In the genomic region with DNA sequence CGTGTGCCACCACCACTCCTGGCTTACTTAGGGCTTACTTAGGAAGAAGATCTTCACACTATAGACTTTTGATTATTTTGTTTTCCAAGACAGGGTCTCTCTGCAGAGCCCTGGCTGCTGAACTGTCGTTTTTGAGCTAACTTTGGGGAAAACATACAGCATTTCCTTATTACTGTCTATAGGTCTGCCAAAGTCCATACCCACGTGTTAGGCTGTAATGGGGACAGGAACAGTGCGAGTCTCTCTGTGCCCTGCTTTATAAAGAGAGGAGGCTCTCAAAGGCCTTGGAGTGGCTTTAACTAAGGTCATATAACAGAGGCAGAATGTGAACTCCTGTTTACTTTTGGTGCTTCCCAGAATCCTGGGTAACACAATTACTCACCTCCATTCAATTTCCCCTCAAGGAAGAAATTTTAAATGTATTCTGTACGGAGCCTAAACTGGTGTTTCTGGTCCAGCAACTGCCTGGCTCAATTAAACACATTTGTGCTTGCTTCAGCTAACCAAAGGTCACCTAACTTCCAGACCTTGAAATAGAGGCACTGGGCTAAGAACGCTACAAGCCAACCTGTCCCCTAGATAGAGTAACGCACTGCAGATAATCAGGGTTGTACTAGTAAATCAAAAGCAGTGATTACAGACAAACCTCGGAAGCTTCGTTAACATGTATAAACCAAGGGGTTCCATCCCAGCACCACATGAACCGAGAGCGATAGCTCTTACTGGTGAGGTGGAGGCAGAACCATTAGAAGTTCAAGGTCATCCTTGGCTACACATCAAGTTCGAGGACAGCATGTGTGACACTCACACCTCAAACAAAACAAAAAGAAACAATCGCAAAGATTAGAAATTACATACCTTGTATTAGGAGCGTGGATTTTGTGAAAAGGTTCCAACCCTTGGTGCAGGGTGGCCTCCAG, we compare ENCODE assay signal across 8 mouse cellular contexts. TPM values are rescaled to one million over a fixed set of nuclear protein-coding genes. Genes with fewer than 3 reads are reported as not detected.
A peak's percentile ranks its signal among the peaks of the same experiment; 100 is the strongest.
DNase-seq lines count a peak whose midpoint lies in the region; ATAC-seq lines count a peak whose summit lies in the region.

No protein-coding gene starts in this region.

- no peak for ATAC-seq in erythroblast, adult 5-6 weeks (replicated peaks; ENCODE audit: low FRiP score, poor library complexity, severe bottlenecking)
- no peak for ATAC-seq in hindbrain, embryonic 11.5 days (ENCODE audit: low FRiP score)
- no peak for ATAC-seq in limb, embryonic 15.5 days (ENCODE audit: insufficient number of reproducible peaks, low FRiP score, low TSS enrichment, low read depth)
- ATAC-seq in stomach, embryonic 16.5 days (ENCODE audit: insufficient read depth, low FRiP score) = no peak
- ATAC-seq in activated CD4-positive, CD25-positive, alpha-beta regulatory T cell, adult 4 months = no peak

- no peaks in the 10 kb centered on the region for H3K27me3 ChIP-seq in erythroblast, embryonic 14.5 days (ENCODE audit: control insufficient read depth)
- no peaks in the 10 kb centered on the region for H3K27me3 ChIP-seq in hindbrain, embryonic 11.5 days (ENCODE audit: control insufficient read depth, insufficient read depth, low read length)
- H3K27me3 ChIP-seq in limb, embryonic 15.5 days = no peaks in the 10 kb centered on the region
- H3K27me3 ChIP-seq in stomach, embryonic 16.5 days (ENCODE audit: control insufficient read depth, insufficient read depth, low read length) = no peaks in the 10 kb centered on the region

- H3K36me3 ChIP-seq in erythroblast, embryonic 14.5 days (ENCODE audit: control insufficient read depth) = no peaks in the 10 kb centered on the region; the same call in 1 of the 2 replicates
- no peaks in the 10 kb centered on the region for H3K36me3 ChIP-seq in hindbrain, embryonic 11.5 days (ENCODE audit: control insufficient read depth, insufficient read depth, low read length)
- H3K36me3 ChIP-seq in limb, embryonic 15.5 days = no peaks in the 10 kb centered on the region
- no peaks in the 10 kb centered on the region for H3K36me3 ChIP-seq in stomach, embryonic 16.5 days (ENCODE audit: control insufficient read depth, insufficient read depth, low read length)

- H3K4me2 ChIP-seq in hindbrain, embryonic 11.5 days (replicated peaks; ENCODE audit: low read depth, low read length) = peak overlapping the region; percentile 82
- peak overlapping the region; percentile 84 for H3K4me2 ChIP-seq in limb, embryonic 15.5 days
- peak overlapping the region; percentile 80 for H3K4me2 ChIP-seq in stomach, embryonic 16.5 days (ENCODE audit: low read depth, low read length)

- DNase-seq in ES-CJ7 (ENCODE audit: low read depth, low spot score) = peak; percentile 34
- no peak for DNase-seq in hindbrain, embryonic 11.5 days (ENCODE audit: low spot score)
- DNase-seq in layer of hippocampus, adult 18-20 months (ENCODE audit: low spot score in 2 of 2) = no peak

- H3K4me3 ChIP-seq in erythroblast, embryonic 14.5 days (replicated peaks) = peak overlapping the region; percentile 60
- H3K4me3 ChIP-seq in hindbrain, embryonic 11.5 days (ENCODE audit: low read depth, low read length) = peak overlapping the region; percentile 37
- peak overlapping the region; percentile 47 for H3K4me3 ChIP-seq in limb, embryonic 15.5 days
- H3K4me3 ChIP-seq in stomach, embryonic 16.5 days (replicated peaks; ENCODE audit: low read length) = peak overlapping the region; percentile 57

- no peak overlapping the region for H3K27ac ChIP-seq in hindbrain, embryonic 11.5 days (ENCODE audit: low read depth, low read length)
- H3K27ac ChIP-seq in limb, embryonic 15.5 days = 0 out of 2 replicates have a peak overlapping the region, but pooled peaks have one; percentile 4
- H3K27ac ChIP-seq in stomach, embryonic 16.5 days (ENCODE audit: low read length) = peak overlapping the region; percentile 76

- H3K9me3 ChIP-seq in erythroblast, embryonic 14.5 days (ENCODE audit: control insufficient read depth, low read length) = no peaks in the 10 kb centered on the region
- H3K9me3 ChIP-seq in hindbrain, embryonic 11.5 days (ENCODE audit: control insufficient read depth, low read length) = no peaks in the 10 kb centered on the region
- H3K9me3 ChIP-seq in limb, embryonic 15.5 days = no peaks in the 10 kb centered on the region
- H3K9me3 ChIP-seq in stomach, embryonic 16.5 days (replicated peaks; ENCODE audit: control insufficient read depth, low read length) = no peaks in the 10 kb centered on the region

- H3K9ac ChIP-seq in hindbrain, embryonic 11.5 days (ENCODE audit: low read depth, low read length) = peak overlapping the region; percentile 50
- H3K9ac ChIP-seq in limb, embryonic 15.5 days = no peak overlapping the region
- H3K9ac ChIP-seq in stomach, embryonic 16.5 days (ENCODE audit: low read length) = peak overlapping the region; percentile 57

- WGBS in hindbrain, embryonic 11.5 days = 17% methylated on average over 14 of the region's 14 CpGs
- 9% methylated on average over 14 of the region's 14 CpGs for WGBS in limb, embryonic 15.5 days
- 14% methylated on average over 14 of the region's 14 CpGs for WGBS in stomach, embryonic 16.5 days

- peaks cover 15% of the 10 kb centered on the region for H3K4me1 ChIP-seq in erythroblast, embryonic 14.5 days (ENCODE audit: control insufficient read depth)
- no peaks in the 10 kb centered on the region for H3K4me1 ChIP-seq in hindbrain, embryonic 11.5 days (replicated peaks; ENCODE audit: control insufficient read depth, insufficient read depth, low read length)
- peaks cover 20% of the 10 kb centered on the region for H3K4me1 ChIP-seq in limb, embryonic 15.5 days
- peaks cover 19% of the 10 kb centered on the region; the same call in 1 of the 2 replicates for H3K4me1 ChIP-seq in stomach, embryonic 16.5 days (ENCODE audit: control insufficient read depth, insufficient read depth, low read length)

RNA-seq across cellular contexts. Expression of a gene that starts 1.2 kb away (rescaled TPM):
- not detected in 2 replicates for polyA plus RNA-seq in erythroblast, embryonic 14.5 days (2012)
- 1.5 and 5.4 TPM in 2 replicates for total RNA-seq in erythroblast, adult 5-6 weeks (2015; ENCODE audit: low replicate concordance)
- total RNA-seq in erythroblast, adult 5-6 weeks (2017; ENCODE audit: low replicate concordance) = 5.3 and 10.9 TPM in 2 replicates
- polyA plus RNA-seq in hindbrain, embryonic 11.5 days (2014; fragmentation: Nextera tagmentation; extraction: Ambion mirVana) = 32.9 and 37.3 TPM in 2 replicates
- polyA plus RNA-seq in limb, embryonic 15.5 days (2015; fragmentation: Nextera tagmentation; extraction: Ambion mirVana) = 39.7 and 53.2 TPM in 2 replicates
- polyA plus RNA-seq in stomach, embryonic 16.5 days (2015; fragmentation: Nextera tagmentation; extraction: Ambion mirVana) = 68.3 and 69.8 TPM in 2 replicates
- 10 to 100 TPM; 13.1 to 19.7 TPM for polyA plus RNA-seq in activated CD4-positive, CD25-positive, alpha-beta regulatory T cell, adult 4 months (2017; shearing (Covaris generic))
- total RNA-seq in layer of hippocampus, adult 18-20 months (2021) = 1 to 10 TPM; 5.1 to 7.2 TPM

RNA-seq across cellular contexts. Expression of a gene that starts 20.1 kb away (rescaled TPM):
- polyA plus RNA-seq in erythroblast, embryonic 14.5 days (2012) = 0.26 and 0.32 TPM in 2 replicates
- 2.3 TPM in 1 of 2 replicates, not detected in the other for total RNA-seq in erythroblast, adult 5-6 weeks (2015; ENCODE audit: low replicate concordance)
- 1.4 and 4.7 TPM in 2 replicates for total RNA-seq in erythroblast, adult 5-6 weeks (2017; ENCODE audit: low replicate concordance)
- polyA plus RNA-seq in hindbrain, embryonic 11.5 days (2014; fragmentation: Nextera tagmentation; extraction: Ambion mirVana) = 23.5 and 30.5 TPM in 2 replicates
- polyA plus RNA-seq in limb, embryonic 15.5 days (2015; fragmentation: Nextera tagmentation; extraction: Ambion mirVana) = 34.9 and 37.8 TPM in 2 replicates
- polyA plus RNA-seq in stomach, embryonic 16.5 days (2015; fragmentation: Nextera tagmentation; extraction: Ambion mirVana) = 42.8 and 43.6 TPM in 2 replicates
- polyA plus RNA-seq in activated CD4-positive, CD25-positive, alpha-beta regulatory T cell, adult 4 months (2017; shearing (Covaris generic)) = 10 to 100 TPM; 18.7 to 19.1 TPM
- 10 to 100 TPM; 27.2 to 30.8 TPM for total RNA-seq in layer of hippocampus, adult 18-20 months (2021)

RNA-seq across cellular contexts. Expression of a gene that starts 33.0 kb away (rescaled TPM):
- polyA plus RNA-seq in erythroblast, embryonic 14.5 days (2012) = 0.05 and 0.06 TPM in 2 replicates
- 10.0 and 11.3 TPM in 2 replicates for total RNA-seq in erythroblast, adult 5-6 weeks (2015; ENCODE audit: low replicate concordance)
- 3.5 and 5.6 TPM in 2 replicates for total RNA-seq in erythroblast, adult 5-6 weeks (2017; ENCODE audit: low replicate concordance)
- 8.4 and 8.8 TPM in 2 replicates for polyA plus RNA-seq in hindbrain, embryonic 11.5 days (2014; fragmentation: Nextera tagmentation; extraction: Ambion mirVana)
- polyA plus RNA-seq in limb, embryonic 15.5 days (2015; fragmentation: Nextera tagmentation; extraction: Ambion mirVana) = 5.4 and 5.6 TPM in 2 replicates
- polyA plus RNA-seq in stomach, embryonic 16.5 days (2015; fragmentation: Nextera tagmentation; extraction: Ambion mirVana) = 5.6 and 6.1 TPM in 2 replicates
- polyA plus RNA-seq in activated CD4-positive, CD25-positive, alpha-beta regulatory T cell, adult 4 months (2017; shearing (Covaris generic)) = 1 to 10 TPM; 4.5 to 6.2 TPM
- 10 to 100 TPM; 32.9 to 34.1 TPM for total RNA-seq in layer of hippocampus, adult 18-20 months (2021)

RNA-seq across cellular contexts. Expression of a gene that starts 33.1 kb away (rescaled TPM):
- 0.31 and 0.42 TPM in 2 replicates for polyA plus RNA-seq in erythroblast, embryonic 14.5 days (2012)
- total RNA-seq in erythroblast, adult 5-6 weeks (2015; ENCODE audit: low replicate concordance) = 5.6 and 7.1 TPM in 2 replicates
- total RNA-seq in erythroblast, adult 5-6 weeks (2017; ENCODE audit: low replicate concordance) = 4.5 and 11.9 TPM in 2 replicates
- polyA plus RNA-seq in hindbrain, embryonic 11.5 days (2014; fragmentation: Nextera tagmentation; extraction: Ambion mirVana) = 13.1 and 15.2 TPM in 2 replicates
- polyA plus RNA-seq in limb, embryonic 15.5 days (2015; fragmentation: Nextera tagmentation; extraction: Ambion mirVana) = 16.0 and 16.8 TPM in 2 replicates
- 13.0 and 13.8 TPM in 2 replicates for polyA plus RNA-seq in stomach, embryonic 16.5 days (2015; fragmentation: Nextera tagmentation; extraction: Ambion mirVana)
- 10 to 100 TPM in 1 of 2 experiments, 1 to 10 TPM in 1; 9.8 to 10.6 TPM for polyA plus RNA-seq in activated CD4-positive, CD25-positive, alpha-beta regulatory T cell, adult 4 months (2017; shearing (Covaris generic))
- 1 to 10 TPM; 5.7 to 6.0 TPM for total RNA-seq in layer of hippocampus, adult 18-20 months (2021)

Comparison
In these comparisons a context has a peak if more than half of its experiments do, and no peak if none do; other contexts are left out.
1. RNA of a gene that starts 1.2 kb away (polyA plus RNA-seq): 68.3 to 69.8 TPM in stomach, embryonic 16.5 days, 39.7 to 53.2 TPM in limb, embryonic 15.5 days, 32.9 to 37.3 TPM in hindbrain, embryonic 11.5 days and 13.1 to 19.7 TPM in activated CD4-positive, CD25-positive, alpha-beta regulatory T cell, adult 4 months; not detected in erythroblast, embryonic 14.5 days; every median in the first group is over 10 times any median in the second.
2. RNA of a gene that starts 20.1 kb away (polyA plus RNA-seq): 42.8 to 43.6 TPM in stomach, embryonic 16.5 days, 34.9 to 37.8 TPM in limb, embryonic 15.5 days, 23.5 to 30.5 TPM in hindbrain, embryonic 11.5 days and 18.7 to 19.1 TPM in activated CD4-positive, CD25-positive, alpha-beta regulatory T cell, adult 4 months; 0.26 to 0.32 TPM in erythroblast, embryonic 14.5 days; every median in the first group is over 10 times any median in the second.
3. Peak in every context shown above with its lines, with median percentiles within 50 percentile points of each other: H3K4me3 ChIP-seq and H3K4me2 ChIP-seq.